Mouse (Mus musculus) CH12.LX (cell line): ENCODE results near the gene Ilf3.

Experiments used
- BHLHE40 ChIP-seq: IDR thresholded peaks from 2 replicates; pipeline ENCODE4 v1.6.1; 2011; ENCODE audit warnings: mild to moderate bottlenecking, low read depth, low read length, improper control_type of control experiment
- CTCF ChIP-seq, 2 experiments: IDR thresholded peaks in 1 of 2; conservative IDR thresholded peaks in 1 of 2; 2 replicates each; pipeline ENCODE4 v1.5.1; 2011 to 2012; ENCODE audit warnings: low read depth in 2 of 2, low read length in 2 of 2, improper control_type of control experiment in 1 of 2, inconsistent platforms in 1 of 2, mild to moderate bottlenecking in 1 of 2, moderate library complexity in 1 of 2
- ETS1 ChIP-seq: conservative IDR thresholded peaks from 2 replicates; pipeline ENCODE4 v1.6.1; 2012; ENCODE audit warnings: low read depth, mild to moderate bottlenecking, inconsistent platforms, low read length, improper control_type of control experiment, moderate library complexity
- MXI1 ChIP-seq: IDR thresholded peaks from 2 replicates; pipeline ENCODE4 v1.6.1; 2011; ENCODE audit warnings: mild to moderate bottlenecking, low read depth, low read length, improper control_type of control experiment
- NELFE ChIP-seq: IDR thresholded peaks from 2 replicates; pipeline ENCODE4 v1.6.1; 2011; ENCODE audit warnings: low read depth, low read length, improper control_type of control experiment
- POLR2A ChIP-seq: IDR thresholded peaks from 2 replicates; pipeline ENCODE4 v1.6.1; 2011; ENCODE audit warnings: low read depth, mild to moderate bottlenecking, improper control_type of control experiment, low read length
- POLR2AphosphoS2 ChIP-seq: IDR thresholded peaks from 2 replicates; pipeline ENCODE4 v1.6.1; 2011; ENCODE audit warnings: low read depth, low read length, improper control_type of control experiment
- RAD21 ChIP-seq: IDR thresholded peaks from 2 replicates; pipeline ENCODE4 v1.6.1; 2011; ENCODE audit warnings: low read depth, mild to moderate bottlenecking, low read length, improper control_type of control experiment, moderate library complexity

- 0 out of 2 replicates have a peak, but pooled peaks have one; percentile 34 for TF ChIP-seq POLR2AphosphoS2
- TF ChIP-seq MXI1 = 0 out of 2 replicates have a peak, but pooled peaks have one; percentile 53
- peak; percentile 34; the same call in 1 of the 2 replicates for TF ChIP-seq POLR2A
- TF ChIP-seq ETS1 = no peak
- peak; percentile 89 for TF ChIP-seq RAD21
- TF ChIP-seq CTCF (conservative IDR thresholded peaks at IDR 0.05 in 1 of 2, IDR thresholded peaks at IDR 0.05 in 1 of 2; ENCODE audit: low read depth in 2 of 2, low read length in 2 of 2) = peak; percentile 52 to 91
- no peak for TF ChIP-seq NELFE
- peak; percentile 76 for TF ChIP-seq BHLHE40
These were observed 42.1 kb downstream of the Ilf3 start for GRCm38 (mm10) chr9:21409592-21410317.
